Mouse (Mus musculus): ENCODE measurements around the gene Bud23. TPM values are rescaled to one million over a fixed set of nuclear protein-coding genes. Genes with fewer than 3 reads are reported as not detected.

Bud23 gene
- polyA plus RNA-seq, 1 experiment from 2014 or later, result 98.6 TPM

DNA sequence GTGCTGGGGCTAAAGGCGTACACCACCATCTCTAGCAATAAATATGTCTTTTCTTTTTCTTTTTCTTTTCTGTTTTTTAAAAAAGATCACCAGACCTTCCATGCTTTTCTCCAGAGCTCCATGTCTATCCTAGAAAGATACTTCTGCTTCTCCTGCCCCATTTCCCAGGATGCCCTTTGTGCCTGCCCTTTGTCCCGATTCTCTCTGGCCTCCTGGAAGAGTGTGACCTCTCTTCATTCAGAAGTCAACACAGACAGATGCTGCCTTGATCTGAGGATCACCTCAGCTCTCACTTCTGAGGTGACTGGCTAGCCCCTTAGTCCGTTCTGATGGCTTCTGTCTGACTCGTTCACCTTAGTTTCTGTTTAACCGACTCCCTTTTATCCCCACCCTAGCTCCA lies 15.8 kb upstream of the Bud23 start:
- Histone ChIP-seq H3K4me3 (replicated peaks) (no peak overlapping the region), H3K27ac (no peak overlapping the region), H3K9me3 (no peaks in the 10 kb centered on the region), H3K4me2 (no peak overlapping the region), H3K9ac (no peak overlapping the region), H3K4me1 (peaks cover 17% of the 10 kb centered on the region), H3K36me3 (no peaks in the 10 kb centered on the region), H3K27me3 (replicated peaks) (no peaks in the 10 kb centered on the region)
- ATAC-seq (ENCODE audit: insufficient read depth, low FRiP score, low read depth), result no peak
- WGBS, result 78% methylated on average over 5 of the region's 5 CpGs

- Histone ChIP-seq H3K9me3 (no peaks in the 10 kb centered on the region), H3K4me2 (no peak overlapping the region), H3K27me3 (replicated peaks) (no peaks in the 10 kb centered on the region), H3K27ac (no peak overlapping the region), H3K36me3 (no peaks in the 10 kb centered on the region), H3K9ac (no peak overlapping the region), H3K4me1 (peaks cover 17% of the 10 kb centered on the region), H3K4me3 (replicated peaks) (no peak overlapping the region)
- ATAC-seq (ENCODE audit: insufficient read depth, low FRiP score, low read depth), result no peak
- WGBS, result 89% methylated on average over 2 of the region's 2 CpGs
These were observed 14.8 kb upstream of the Bud23 start for GRCm38 (mm10) chr5:135079578-135079977.

GRCm38 (mm10) chr5:135078482-135078810 lies 13.7 kb upstream of the Bud23 start:
- ATAC-seq (ENCODE audit: insufficient read depth, low FRiP score, low read depth), result 0 out of 2 replicates have a peak, but pooled peaks have one; percentile 3
- Histone ChIP-seq H3K4me3 (replicated peaks) (peak overlapping the region; percentile 74), H3K4me2 (peak overlapping the region; percentile 94), H3K27me3 (replicated peaks) (no peaks in the 10 kb centered on the region), H3K27ac (no peak overlapping the region), H3K4me1 (peaks cover 22% of the 10 kb centered on the region), H3K9me3 (no peaks in the 10 kb centered on the region), H3K36me3 (no peaks in the 10 kb centered on the region), H3K9ac (no peak overlapping the region)
- WGBS, result 0% methylated on average over 11 of the region's 11 CpGs

- Histone ChIP-seq H3K4me2 (peak within 1 kb of the TSS; percentile 94), H3K4me1 (peaks cover 24% of the 10 kb centered on the region), H3K36me3 (no peaks in the 10 kb centered on the region), H3K9ac (peak within 1 kb of the TSS; percentile 85), H3K4me3 (replicated peaks) (peak within 1 kb of the TSS; percentile 74), H3K9me3 (no peaks in the 10 kb centered on the region), H3K27ac (peak within 1 kb of the TSS; percentile 73), H3K27me3 (replicated peaks) (no peaks in the 10 kb centered on the region)
- peak; percentile 75 for ATAC-seq (ENCODE audit: insufficient read depth, low FRiP score, low read depth)
- under 1% methylated on average over 79 of the region's 83 CpGs for WGBS
These were observed 13.1 kb upstream of the Bud23 start, which contains the start of gene Vps37d for GRCm38 (mm10) chr5:135077564-135078481. TSS of gene Vps37d (minus strand) at chr5:135078266.

DNA sequence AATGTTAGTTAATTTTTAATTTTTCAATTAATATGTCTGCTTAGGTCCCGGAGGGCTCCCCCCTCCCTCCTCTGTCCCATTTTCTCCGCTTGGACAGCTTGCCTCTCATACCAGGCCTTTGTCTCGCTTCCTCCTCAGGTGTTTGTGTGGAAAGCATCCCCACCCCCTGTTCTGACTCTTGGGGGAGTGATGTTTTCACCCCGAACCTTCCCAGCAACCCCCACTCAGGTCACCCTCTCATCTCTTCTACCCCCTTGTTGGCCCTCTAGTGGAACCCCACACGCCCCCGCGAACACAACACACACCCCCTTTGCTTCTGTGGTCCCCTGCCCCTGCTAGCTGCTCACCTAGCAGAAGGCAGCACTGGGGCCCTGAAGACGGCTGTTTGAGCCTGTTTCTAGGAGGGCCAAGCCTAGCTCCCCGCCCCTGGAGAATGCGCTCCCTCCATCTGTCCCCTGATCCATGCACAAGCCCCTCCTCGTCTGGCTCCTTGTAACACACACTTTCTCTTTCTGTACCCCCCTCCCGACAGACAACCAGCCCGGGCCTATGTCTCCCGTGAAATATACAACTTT lies 12.3 kb upstream of the Bud23 start:
- Histone ChIP-seq H3K4me2 (peak overlapping the region; percentile 94), H3K4me3 (replicated peaks) (peak overlapping the region; percentile 74), H3K27me3 (replicated peaks) (no peaks in the 10 kb centered on the region), H3K4me1 (peaks cover 24% of the 10 kb centered on the region), H3K36me3 (no peaks in the 10 kb centered on the region), H3K9me3 (no peaks in the 10 kb centered on the region), H3K9ac (0 out of 2 replicates have a peak overlapping the region, but pooled peaks have one; percentile 8), H3K27ac (peak overlapping the region; percentile 54)
- 22% methylated on average over 14 of the region's 14 CpGs for WGBS
- peak; percentile 25; the same call in 1 of the 2 replicates for ATAC-seq (ENCODE audit: insufficient read depth, low FRiP score, low read depth)

- peaks cover 24% of the 10 kb centered on the region for H3K4me1 ChIP-seq
- 81% methylated on average over 14 of the region's 14 CpGs for WGBS
- H3K36me3 ChIP-seq, result no peaks in the 10 kb centered on the region
- H3K27ac ChIP-seq, result no peak overlapping the region
- no peak overlapping the region for H3K4me2 ChIP-seq
- H3K9ac ChIP-seq, result no peak overlapping the region
- ATAC-seq (ENCODE audit: insufficient read depth, low FRiP score, low read depth), result no peak
- no peaks in the 10 kb centered on the region for H3K27me3 ChIP-seq (replicated peaks)
- peak overlapping the region; percentile 74; the same call in 1 of the 2 replicates for H3K4me3 ChIP-seq (replicated peaks)
- no peaks in the 10 kb centered on the region for H3K9me3 ChIP-seq
These were observed 11.6 kb upstream of the Bud23 start for GRCm38 (mm10) chr5:135076368-135076767.

DNA sequence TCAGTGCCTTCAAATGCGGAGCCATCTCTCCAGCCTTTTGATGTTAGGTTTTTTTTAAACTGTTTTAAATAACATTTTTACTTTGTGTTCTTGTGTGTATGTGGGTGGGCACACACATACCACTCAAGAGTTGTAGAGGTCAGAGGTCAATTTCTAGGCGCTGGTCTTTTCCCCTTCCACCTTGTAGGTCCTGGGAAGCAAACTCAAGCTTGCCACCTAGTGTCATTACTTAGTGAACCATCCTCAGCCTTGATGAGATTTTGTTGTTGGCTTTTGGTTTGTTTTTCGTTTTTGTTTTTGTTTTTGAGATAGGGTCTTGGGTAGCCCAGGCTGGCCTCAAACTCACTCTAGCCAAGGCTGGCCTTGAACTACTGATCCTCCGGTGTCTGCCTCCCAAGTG lies 10.9 kb upstream of the Bud23 start:
- H3K4me3 ChIP-seq (replicated peaks), result no peak overlapping the region
- H3K4me1 ChIP-seq, result peaks cover 24% of the 10 kb centered on the region
- no peak overlapping the region for H3K9ac ChIP-seq
- 68% methylated on average over 4 of the region's 4 CpGs for WGBS
- H3K9me3 ChIP-seq, result no peaks in the 10 kb centered on the region
- H3K4me2 ChIP-seq, result no peak overlapping the region
- H3K27ac ChIP-seq, result no peak overlapping the region
- H3K36me3 ChIP-seq, result no peaks in the 10 kb centered on the region
- no peaks in the 10 kb centered on the region for H3K27me3 ChIP-seq (replicated peaks)
- no peak for ATAC-seq (ENCODE audit: insufficient read depth, low FRiP score, low read depth)

GRCm38 (mm10) chr5:135073349-135074150 lies 8.8 kb upstream of the Bud23 start:
- no peak for ATAC-seq (ENCODE audit: insufficient read depth, low FRiP score, low read depth)
- Histone ChIP-seq H3K36me3 (no peaks in the 10 kb centered on the region), H3K27ac (no peak overlapping the region), H3K4me1 (peaks cover 23% of the 10 kb centered on the region), H3K4me3 (replicated peaks) (no peak overlapping the region), H3K9me3 (no peaks in the 10 kb centered on the region), H3K27me3 (replicated peaks) (no peaks in the 10 kb centered on the region), H3K4me2 (peak overlapping the region; percentile 8; the same call in 1 of the 2 replicates), H3K9ac (no peak overlapping the region)
- 33% methylated on average over 25 of the region's 26 CpGs for WGBS

DNA sequence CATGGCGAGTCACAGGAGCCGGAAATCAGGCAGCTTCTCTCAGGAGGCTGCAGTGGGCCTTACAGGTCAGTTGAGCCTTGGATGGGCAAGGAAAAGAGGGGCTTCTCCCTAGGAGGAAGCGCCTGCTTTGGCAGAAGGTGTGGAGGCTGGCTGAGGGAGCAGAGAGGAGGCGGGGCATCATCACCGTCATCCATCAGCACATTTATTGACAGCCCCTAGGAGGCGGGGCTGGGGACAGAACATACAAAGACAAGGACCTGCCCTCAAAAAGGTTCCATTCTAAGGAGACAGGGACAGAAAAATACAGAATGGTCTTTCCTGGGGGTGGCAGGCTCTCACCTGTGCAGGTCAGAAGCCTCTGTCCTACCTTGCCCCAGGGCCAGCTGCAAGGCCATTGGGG lies 8.0 kb upstream of the Bud23 start:
- no peaks in the 10 kb centered on the region for H3K27me3 ChIP-seq (replicated peaks)
- peaks cover 20% of the 10 kb centered on the region for H3K4me1 ChIP-seq
- no peaks in the 10 kb centered on the region for H3K9me3 ChIP-seq
- WGBS, result 72% methylated on average over 6 of the region's 6 CpGs
- H3K9ac ChIP-seq, result no peak overlapping the region
- H3K4me2 ChIP-seq, result no peak overlapping the region
- H3K27ac ChIP-seq, result no peak overlapping the region
- ATAC-seq (ENCODE audit: insufficient read depth, low FRiP score, low read depth), result no peak
- H3K4me3 ChIP-seq (replicated peaks), result no peak overlapping the region
- H3K36me3 ChIP-seq, result peaks cover 7% of the 10 kb centered on the region

GRCm38 (mm10) chr5:135072061-135072460 lies 7.3 kb upstream of the Bud23 start:
- WGBS, result 95% methylated on average over 2 of the region's 2 CpGs

GRCm38 (mm10) chr5:135070448-135070847 lies 5.7 kb upstream of the Bud23 start:
- H3K4me3 ChIP-seq (replicated peaks), result no peak overlapping the region
- H3K9ac ChIP-seq, result no peak overlapping the region
- ATAC-seq (ENCODE audit: insufficient read depth, low FRiP score, low read depth), result no peak
- no peaks in the 10 kb centered on the region for H3K27me3 ChIP-seq (replicated peaks)
- WGBS, result 85% methylated on average over 3 of the region's 3 CpGs
- H3K4me2 ChIP-seq, result no peak overlapping the region
- no peaks in the 10 kb centered on the region for H3K9me3 ChIP-seq
- H3K27ac ChIP-seq, result no peak overlapping the region
- H3K4me1 ChIP-seq, result peaks cover 9% of the 10 kb centered on the region
- peaks cover 14% of the 10 kb centered on the region for H3K36me3 ChIP-seq

More at GRCm38 (mm10) chr5:135072061-135072460, 7.3 kb upstream of the Bud23 start:
- H3K9ac ChIP-seq, result no peak overlapping the region
- no peaks in the 10 kb centered on the region for H3K9me3 ChIP-seq
- ATAC-seq (ENCODE audit: insufficient read depth, low FRiP score, low read depth), result no peak
- H3K4me1 ChIP-seq, result peaks cover 16% of the 10 kb centered on the region
- H3K4me2 ChIP-seq, result no peak overlapping the region
- peaks cover 13% of the 10 kb centered on the region for H3K36me3 ChIP-seq
- H3K27ac ChIP-seq, result no peak overlapping the region
- H3K4me3 ChIP-seq (replicated peaks), result no peak overlapping the region
- no peaks in the 10 kb centered on the region for H3K27me3 ChIP-seq (replicated peaks)
